Mouse (Mus musculus) forebrain, embryonic 12.5 days (tissue): ENCODE measurements at regions not wholly inside any gene's neighbourhood (a gene's known extent, or its start where the extent isn't known, plus 50 kb on each side); places are given as distances from the start of the nearest gene placed in this dataset.

Experiments
- ATAC-seq: fragments of 200-750 bp; cut with Nextera tagmentation; 2 replicates; pipeline ENCODE4 v1.8.0; 2017; ENCODE audit warnings: moderate TSS enrichment; ENCODE audit not compliant: low FRiP score
- H3K27ac ChIP-seq: fragments of 300-500 bp; sonication (generic); 2 replicates; pipeline ENCODE4 v1.5.1; 2016; ENCODE audit warnings: mild to moderate bottlenecking
- H3K27me3 ChIP-seq: fragments of 300-500 bp; sonication (generic); 2 replicates; pipeline ENCODE4 v1.6.1; 2016; ENCODE audit warnings: mild to moderate bottlenecking
- H3K36me3 ChIP-seq: fragments of 300-500 bp; sonication (generic); replicated peaks from 2 replicates; pipeline ENCODE4 v1.6.1; 2016; ENCODE audit warnings: mild to moderate bottlenecking
- H3K4me1 ChIP-seq: fragments of 300-500 bp; sonication (generic); 2 replicates; pipeline ENCODE4 v1.6.1; 2016
- H3K4me2 ChIP-seq: fragments of 300-500 bp; sonication (generic); 2 replicates; pipeline ENCODE4 v1.6.1; 2016; ENCODE audit warnings: mild to moderate bottlenecking, moderate library complexity
- H3K4me3 ChIP-seq: fragments of 300-500 bp; sonication (generic); replicated peaks from 2 replicates; pipeline ENCODE4 v1.5.1; 2016; ENCODE audit warnings: mild to moderate bottlenecking
- H3K9ac ChIP-seq: fragments of 300-500 bp; sonication (generic); 2 replicates; pipeline ENCODE4 v1.6.1; 2016; ENCODE audit warnings: mild to moderate bottlenecking
- H3K9me3 ChIP-seq: fragments of 300-500 bp; sonication (generic); 2 replicates; pipeline ENCODE4 v1.6.1; 2016
- WGBS: fragments of 180-500 bp; shearing (Covaris S2); methylation state at CpG from one replicate; pipeline ENCODE4 v1.1.7; 2016; 5-methylcytosine and 5-hydroxymethylcytosine counted together

DNA sequence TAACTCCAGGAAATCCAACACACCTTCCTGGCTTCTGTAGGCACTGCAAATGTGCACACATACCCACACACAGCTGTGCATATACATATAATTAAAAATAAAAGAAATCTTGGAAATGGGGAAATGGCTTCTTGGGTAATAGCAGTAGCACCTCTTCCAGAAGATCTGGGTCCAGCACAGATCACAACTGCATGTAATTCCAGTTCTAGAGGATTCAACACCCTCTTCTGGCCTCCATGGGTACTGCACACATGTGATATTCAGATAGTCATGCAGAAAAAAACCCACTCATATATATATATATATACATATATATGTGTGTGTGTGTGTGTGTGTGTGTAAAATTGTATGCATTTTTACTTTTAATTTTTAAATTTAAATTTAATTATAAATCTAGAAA, 272.1 kb downstream of the Pdcd6ip start:
- H3K27me3 ChIP-seq, result no peaks in the 10 kb centered on the region
- H3K27ac ChIP-seq, result no peak overlapping the region
- ATAC-seq, result no peak

DNA sequence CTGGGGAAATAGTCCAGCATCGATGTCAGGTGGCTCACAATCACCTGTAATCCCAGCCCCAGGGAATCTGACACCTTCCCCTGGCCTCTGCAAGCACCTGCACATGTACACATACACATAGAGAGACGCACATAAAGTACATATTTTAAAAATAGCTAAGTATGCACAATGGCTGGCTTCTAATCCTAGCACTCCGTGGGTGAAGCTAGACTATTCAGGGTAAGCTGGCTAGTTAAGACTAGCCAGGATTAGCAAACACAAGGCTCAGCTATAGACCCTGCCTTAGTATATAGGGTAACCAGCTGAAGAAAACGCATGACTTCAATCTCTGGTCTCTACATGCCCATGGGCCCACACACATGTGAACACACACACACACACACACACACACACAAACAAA, 274.6 kb downstream of the Pdcd6ip start:
- no peak for ATAC-seq
- Histone ChIP-seq H3K4me3 (no peak overlapping the region), H3K4me2 (no peak overlapping the region), H3K9ac (no peak overlapping the region), H3K9me3 (no peaks in the 10 kb centered on the region), H3K27me3 (no peaks in the 10 kb centered on the region), H3K4me1 (peaks cover 2% of the 10 kb centered on the region; the same call in 1 of the 2 replicates), H3K27ac (no peak overlapping the region), H3K36me3 (no peaks in the 10 kb centered on the region)
- 79% methylated on average over 4 of the region's 4 CpGs for WGBS

More for the DNA sequence above, 272.1 kb downstream of the Pdcd6ip start:
- Histone ChIP-seq H3K36me3 (no peaks in the 10 kb centered on the region), H3K4me1 (peaks cover 7% of the 10 kb centered on the region; the same call in 1 of the 2 replicates), H3K4me2 (no peak overlapping the region), H3K9ac (no peak overlapping the region), H3K9me3 (no peaks in the 10 kb centered on the region), H3K4me3 (no peak overlapping the region)

DNA sequence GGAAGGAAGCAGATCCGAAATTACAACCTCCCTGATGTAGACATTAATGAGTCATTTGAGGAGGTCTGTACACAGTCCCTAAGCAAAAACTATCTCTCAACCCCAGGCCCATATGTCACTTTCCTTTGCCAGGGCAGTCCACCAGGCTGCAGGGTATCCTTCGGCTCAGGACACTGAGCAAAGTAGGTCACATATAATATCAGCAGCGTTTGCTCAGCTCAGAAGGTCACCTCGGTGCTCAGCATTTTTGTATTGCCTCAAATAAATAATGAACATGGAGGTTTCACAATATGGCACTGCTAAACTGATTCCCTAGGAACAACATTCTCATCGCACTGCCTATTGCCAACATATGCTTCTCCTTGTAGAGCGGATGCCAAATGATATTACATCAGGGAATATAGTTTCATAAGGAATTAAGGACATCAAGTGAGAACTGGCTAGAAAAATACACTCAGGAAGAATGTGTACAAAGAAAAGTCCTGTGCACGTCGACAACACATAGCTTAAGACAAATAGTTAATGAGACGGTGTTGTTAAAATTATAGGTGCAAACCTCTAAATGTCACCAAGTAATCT, 275.4 kb downstream of the Pdcd6ip start:
- 85% methylated on average over 9 of the region's 9 CpGs for WGBS

DNA sequence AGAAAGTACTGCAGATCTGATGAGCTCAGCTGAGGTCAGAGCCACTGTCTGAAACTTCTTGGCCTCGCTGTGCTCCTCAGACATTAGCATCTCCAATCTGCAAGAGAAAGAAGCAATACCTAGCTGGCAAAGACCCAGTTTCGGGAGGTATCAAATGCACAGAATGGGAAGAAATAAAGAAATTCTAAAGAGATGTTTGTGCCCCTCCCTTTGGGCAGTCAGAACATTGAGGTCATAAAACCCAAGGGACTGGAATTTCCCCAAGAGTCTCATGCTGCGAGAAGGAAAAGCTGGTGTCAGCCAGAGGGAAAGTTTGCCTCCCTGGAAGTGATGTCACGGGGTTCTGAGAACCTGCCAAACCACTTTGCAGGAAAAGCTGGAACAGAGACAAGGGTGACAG, 277.6 kb downstream of the Pdcd6ip start:
- H3K4me2 ChIP-seq, result no peak overlapping the region
- H3K9ac ChIP-seq, result no peak overlapping the region
- no peak overlapping the region for H3K4me3 ChIP-seq
- H3K36me3 ChIP-seq, result no peaks in the 10 kb centered on the region
- H3K27me3 ChIP-seq, result no peaks in the 10 kb centered on the region
- no peaks in the 10 kb centered on the region for H3K9me3 ChIP-seq
- no peaks in the 10 kb centered on the region for H3K4me1 ChIP-seq
- H3K27ac ChIP-seq, result no peak overlapping the region
- no peak for ATAC-seq
- WGBS, result 87% methylated on average over 4 of the region's 4 CpGs

More for the DNA sequence above, 275.4 kb downstream of the Pdcd6ip start:
- Histone ChIP-seq H3K9ac (no peak overlapping the region), H3K4me3 (no peak overlapping the region), H3K27me3 (no peaks in the 10 kb centered on the region), H3K9me3 (no peaks in the 10 kb centered on the region), H3K4me2 (no peak overlapping the region), H3K4me1 (no peaks in the 10 kb centered on the region), H3K36me3 (no peaks in the 10 kb centered on the region), H3K27ac (no peak overlapping the region)
- ATAC-seq, result no peak

DNA sequence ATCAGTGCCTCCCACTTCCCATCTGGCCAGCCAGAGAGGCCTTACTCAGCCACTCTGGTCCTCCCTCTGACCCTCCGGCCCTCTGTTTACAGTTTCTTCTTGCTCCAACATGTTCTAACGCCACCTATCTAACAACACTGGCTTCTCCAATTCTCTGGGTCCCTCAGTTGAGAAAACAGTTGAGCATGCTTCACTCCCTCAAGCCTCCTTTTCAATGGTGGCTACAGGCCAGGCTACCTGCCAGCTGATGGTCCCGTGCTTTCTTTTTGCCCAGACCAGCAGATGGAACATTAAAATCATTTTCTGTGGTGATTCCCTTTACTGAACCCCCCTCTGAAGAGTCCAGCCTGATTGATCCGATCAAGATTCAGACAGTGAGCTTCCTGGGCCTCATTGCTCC, 280.8 kb downstream of the Pdcd6ip start:
- Histone ChIP-seq H3K27ac (no peak overlapping the region), H3K9ac (no peak overlapping the region), H3K4me1 (no peaks in the 10 kb centered on the region), H3K36me3 (no peaks in the 10 kb centered on the region), H3K27me3 (no peaks in the 10 kb centered on the region), H3K9me3 (no peaks in the 10 kb centered on the region), H3K4me3 (no peak overlapping the region), H3K4me2 (no peak overlapping the region)
- ATAC-seq, result no peak
- WGBS, result 90% methylated on average over 4 of the region's 4 CpGs

DNA sequence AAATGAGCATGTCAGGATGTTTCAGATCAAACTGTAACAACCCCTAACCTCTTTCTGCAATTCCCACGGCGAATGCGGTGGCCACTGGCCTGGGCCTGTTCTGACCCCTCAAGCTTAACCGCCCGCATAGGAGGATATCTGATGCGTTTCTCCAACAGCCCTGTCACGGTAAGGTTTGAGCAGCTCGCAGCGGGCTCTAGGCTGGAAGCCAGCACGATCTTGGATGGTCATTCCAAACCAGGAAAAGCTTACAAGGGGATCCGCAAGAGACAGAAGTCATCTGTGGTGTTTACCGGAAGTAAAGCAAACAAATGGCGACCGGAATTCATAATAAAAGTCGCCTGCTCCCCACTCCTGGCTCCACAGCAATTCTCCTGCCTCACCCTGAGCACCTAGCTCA, 281.7 kb downstream of the Pdcd6ip start:
- Histone ChIP-seq H3K4me1 (no peaks in the 10 kb centered on the region), H3K9ac (no peak overlapping the region), H3K27me3 (no peaks in the 10 kb centered on the region), H3K4me3 (no peak overlapping the region), H3K27ac (no peak overlapping the region), H3K9me3 (no peaks in the 10 kb centered on the region), H3K36me3 (no peaks in the 10 kb centered on the region), H3K4me2 (no peak overlapping the region)
- no peak for ATAC-seq
- 94% methylated on average over 15 of the region's 15 CpGs for WGBS

DNA sequence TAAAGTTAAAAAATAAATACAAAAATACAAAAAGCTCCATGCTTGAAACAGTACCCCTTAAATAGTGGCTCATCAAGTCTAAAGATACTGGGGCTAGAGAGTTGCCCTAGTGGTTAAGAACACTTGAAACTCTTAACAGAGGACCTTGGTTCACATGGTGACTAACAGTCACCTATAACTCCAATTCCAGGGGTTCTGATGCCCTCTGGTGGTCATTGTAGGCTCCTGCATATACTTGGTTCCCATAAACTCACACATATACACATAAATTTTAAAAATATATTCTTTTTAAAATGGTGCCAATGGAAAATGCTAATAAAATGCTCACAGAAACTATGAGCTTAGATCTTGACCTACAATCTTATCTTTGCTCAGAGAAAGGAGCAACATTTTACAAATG, 286.4 kb downstream of the Pdcd6ip start:
- H3K27me3 ChIP-seq, result no peaks in the 10 kb centered on the region
- H3K4me2 ChIP-seq, result no peak overlapping the region
- no peak overlapping the region for H3K9ac ChIP-seq
- no peaks in the 10 kb centered on the region for H3K4me1 ChIP-seq
- no peaks in the 10 kb centered on the region for H3K9me3 ChIP-seq
- no peaks in the 10 kb centered on the region for H3K36me3 ChIP-seq
- ATAC-seq, result no peak
- H3K27ac ChIP-seq, result no peak overlapping the region
- no peak overlapping the region for H3K4me3 ChIP-seq

DNA sequence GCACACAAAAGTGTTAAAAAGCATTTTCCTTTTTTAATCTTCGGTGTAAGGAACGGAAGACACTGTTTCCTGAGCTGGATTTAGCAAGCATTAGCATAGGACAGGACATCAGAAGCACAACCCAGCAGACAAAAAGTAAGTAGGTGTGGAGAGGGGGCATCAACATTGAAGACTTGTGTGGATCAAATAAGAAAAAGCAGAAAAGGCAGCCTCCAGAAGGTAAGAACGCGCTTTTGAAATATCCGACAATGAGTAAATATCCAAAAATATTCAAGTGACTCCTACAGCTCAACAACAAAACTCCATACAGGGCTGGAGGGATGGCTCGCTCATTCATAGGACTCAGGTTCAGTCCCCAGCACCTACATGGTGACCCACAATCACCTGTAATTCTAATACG, 286.9 kb downstream of the Pdcd6ip start:
- H3K27me3 ChIP-seq, result no peaks in the 10 kb centered on the region
- no peaks in the 10 kb centered on the region for H3K9me3 ChIP-seq
- no peak overlapping the region for H3K27ac ChIP-seq
- H3K4me1 ChIP-seq, result peaks cover 5% of the 10 kb centered on the region
- WGBS, result 97% methylated on average over 7 of the region's 7 CpGs
- no peak overlapping the region for H3K4me2 ChIP-seq
- H3K9ac ChIP-seq, result no peak overlapping the region
- no peak for ATAC-seq
- H3K4me3 ChIP-seq, result no peak overlapping the region
- no peaks in the 10 kb centered on the region for H3K36me3 ChIP-seq

DNA sequence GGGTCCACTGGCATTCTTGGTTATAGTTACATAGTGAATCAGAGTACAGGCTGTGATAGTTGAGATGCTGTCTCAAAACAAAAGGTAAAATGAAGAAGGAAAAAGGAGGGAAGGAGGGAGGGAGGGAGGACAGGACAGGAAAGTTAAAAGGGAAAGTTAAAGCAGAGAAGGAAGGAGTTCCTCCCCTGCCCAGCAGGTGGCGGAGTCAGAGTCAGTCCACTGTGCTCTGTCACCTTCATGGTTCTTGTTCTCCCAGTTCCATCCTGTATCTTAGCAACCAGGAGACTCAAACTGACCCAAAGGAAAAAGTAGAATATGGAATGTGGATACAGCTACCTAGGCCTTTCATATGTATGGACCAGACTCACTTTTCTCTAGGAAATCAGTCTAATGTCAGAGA, 288.3 kb downstream of the Pdcd6ip start:
- no peaks in the 10 kb centered on the region for H3K27me3 ChIP-seq
- H3K9ac ChIP-seq, result no peak overlapping the region
- ATAC-seq, result no peak
- no peaks in the 10 kb centered on the region for H3K36me3 ChIP-seq
- H3K27ac ChIP-seq, result no peak overlapping the region
- H3K4me2 ChIP-seq, result no peak overlapping the region
- peaks cover 15% of the 10 kb centered on the region for H3K4me1 ChIP-seq
- no peaks in the 10 kb centered on the region for H3K9me3 ChIP-seq
- whole genome bisulfite sequencing, result 80% methylated on average over 1 of the region's 1 CpGs
- H3K4me3 ChIP-seq, result no peak overlapping the region

DNA sequence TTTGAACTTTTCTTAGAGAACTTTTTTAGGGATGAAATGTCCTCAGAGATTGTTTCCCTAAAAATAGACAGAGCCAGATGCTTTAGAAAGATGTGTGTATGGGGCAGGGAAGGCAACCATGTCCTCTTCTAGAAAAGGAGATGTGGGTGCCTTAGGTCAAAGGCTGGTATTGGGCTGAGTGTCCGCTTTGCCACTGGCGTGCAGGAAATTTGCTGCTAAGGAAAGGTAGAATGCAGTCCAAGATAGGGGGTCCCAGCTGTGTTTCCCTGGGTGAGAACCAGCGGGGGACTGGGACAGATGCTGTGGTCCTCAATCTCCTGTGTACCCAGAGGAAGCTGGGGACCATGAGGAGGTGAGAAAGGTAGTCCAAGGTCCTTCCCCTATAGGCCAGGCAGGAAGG, 291.0 kb downstream of the Pdcd6ip start:
- Histone ChIP-seq H3K4me3 (no peak overlapping the region), H3K36me3 (no peaks in the 10 kb centered on the region), H3K27me3 (no peaks in the 10 kb centered on the region), H3K27ac (no peak overlapping the region), H3K9me3 (no peaks in the 10 kb centered on the region), H3K9ac (no peak overlapping the region), H3K4me1 (peaks cover 15% of the 10 kb centered on the region), H3K4me2 (no peak overlapping the region)
- no peak for ATAC-seq
- WGBS, result 92% methylated on average over 3 of the region's 3 CpGs

DNA sequence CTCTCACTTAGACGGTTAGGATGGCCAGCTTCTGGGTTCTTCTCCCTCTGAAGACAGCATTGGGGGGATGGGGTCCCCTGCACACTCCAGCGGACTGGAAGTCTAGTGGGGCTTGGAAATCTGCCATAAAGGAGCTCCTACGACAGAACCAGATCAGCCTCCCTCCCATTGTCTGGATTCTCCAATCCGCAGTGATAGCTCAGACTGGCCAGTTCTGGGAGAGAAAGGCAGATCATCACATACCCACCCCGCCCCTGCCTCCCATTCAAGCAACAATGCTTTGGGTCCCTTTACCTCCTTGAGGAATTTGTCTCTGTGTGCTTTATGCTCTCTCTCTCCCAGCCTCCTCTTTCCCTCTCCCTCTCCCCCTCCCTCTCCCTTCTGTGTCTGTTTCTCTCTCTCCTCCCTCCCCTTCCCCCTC, 292.5 kb downstream of the Pdcd6ip start:
- H3K4me2 ChIP-seq, result no peak overlapping the region
- H3K27ac ChIP-seq, result no peak overlapping the region
- H3K36me3 ChIP-seq, result no peaks in the 10 kb centered on the region
- peaks cover 15% of the 10 kb centered on the region for H3K4me1 ChIP-seq
- no peaks in the 10 kb centered on the region for H3K9me3 ChIP-seq
- H3K4me3 ChIP-seq, result no peak overlapping the region
- H3K9ac ChIP-seq, result no peak overlapping the region
- 26% methylated on average over 5 of the region's 5 CpGs for WGBS
- ATAC-seq, result peak; percentile 58
- no peaks in the 10 kb centered on the region for H3K27me3 ChIP-seq

DNA sequence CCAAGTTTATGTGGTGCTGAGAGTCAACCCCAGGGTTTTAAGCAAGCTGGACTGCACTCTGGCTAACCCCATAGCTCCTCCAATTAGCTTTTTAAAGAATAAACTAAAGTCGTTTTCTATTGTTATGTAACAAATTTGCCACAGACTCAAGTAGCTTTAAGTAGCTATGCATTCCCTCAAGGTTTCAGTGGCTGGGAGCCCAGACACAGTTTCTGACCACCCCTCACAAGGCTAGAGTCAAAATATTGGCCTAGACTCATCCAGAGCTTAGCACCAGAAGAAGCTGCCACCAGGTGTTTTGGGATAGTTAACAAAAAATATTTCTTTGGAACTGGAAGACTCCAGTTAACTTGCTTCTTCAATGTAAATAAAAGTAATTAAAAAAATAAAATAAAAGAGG, 293.4 kb downstream of the Pdcd6ip start:
- 54% methylated on average over 1 of the region's 1 CpGs for WGBS
- H3K4me3 ChIP-seq, result no peak overlapping the region
- no peak overlapping the region for H3K4me2 ChIP-seq
- ATAC-seq, result no peak
- no peak overlapping the region for H3K27ac ChIP-seq
- no peaks in the 10 kb centered on the region for H3K9me3 ChIP-seq
- H3K36me3 ChIP-seq, result no peaks in the 10 kb centered on the region
- no peak overlapping the region for H3K9ac ChIP-seq
- H3K4me1 ChIP-seq, result peaks cover 15% of the 10 kb centered on the region
- H3K27me3 ChIP-seq, result no peaks in the 10 kb centered on the region

DNA sequence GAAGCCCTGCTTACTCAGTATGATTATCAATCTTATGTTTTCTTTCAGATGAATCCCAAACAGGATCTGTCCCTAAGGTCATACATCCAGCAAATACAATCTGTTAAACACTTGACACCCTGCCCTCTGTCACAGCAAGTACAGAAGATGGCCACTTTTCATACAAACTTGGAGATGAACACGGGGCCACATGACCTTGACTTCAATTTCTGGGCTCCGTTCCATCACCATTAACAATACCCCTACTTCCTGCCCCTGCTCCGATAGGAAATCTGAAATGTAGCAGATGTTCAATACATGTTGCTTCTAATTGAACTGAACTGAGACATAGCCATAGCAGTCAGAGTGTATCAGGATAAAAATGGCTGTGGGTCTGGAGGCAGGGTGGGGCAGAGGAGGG, 294.2 kb downstream of the Pdcd6ip start:
- ATAC-seq, result no peak
- H3K4me1 ChIP-seq, result peaks cover 15% of the 10 kb centered on the region
- no peaks in the 10 kb centered on the region for H3K9me3 ChIP-seq
- WGBS, result 86% methylated on average over 3 of the region's 3 CpGs
- H3K9ac ChIP-seq, result no peak overlapping the region
- H3K27me3 ChIP-seq, result no peaks in the 10 kb centered on the region
- no peak overlapping the region for H3K4me3 ChIP-seq
- H3K27ac ChIP-seq, result no peak overlapping the region
- H3K4me2 ChIP-seq, result no peak overlapping the region
- no peaks in the 10 kb centered on the region for H3K36me3 ChIP-seq
